Mouse (Mus musculus) liver, adult 2 months (tissue): ENCODE data around the gene Smad1. TPM values are rescaled to one million over a fixed set of nuclear protein-coding genes. Genes with fewer than 3 reads are reported as not detected.

Experiments
- DNase-seq: peaks from one replicate; pipeline ENCODE4 v3.0.0-alpha.2; 2011; ENCODE audit warnings: low read depth, low spot score; ENCODE audit errors: extremely low read depth
- H3K27ac ChIP-seq: fragments of 200-500 bp; replicated peaks from 2 replicates; pipeline ENCODE4 v1.5.1; 2012; ENCODE audit warnings: low read depth, mild to moderate bottlenecking, control low read depth, inconsistent platforms, low read length; ENCODE audit not compliant: insufficient read depth
- H3K27me3 ChIP-seq: fragments of 200-500 bp; 2 replicates; pipeline ENCODE4 v1.6.1; 2012; ENCODE audit warnings: mild to moderate bottlenecking, moderate library complexity, low read length, inconsistent platforms; ENCODE audit not compliant: control insufficient read depth, insufficient read depth
- H3K36me3 ChIP-seq: fragments of 200-500 bp; 2 replicates; pipeline ENCODE4 v1.6.1; 2012; ENCODE audit warnings: low read length, inconsistent platforms; ENCODE audit not compliant: control insufficient read depth, insufficient read depth
- H3K4me1 ChIP-seq: fragments of 200-500 bp; 2 replicates; pipeline ENCODE4 v1.6.1; 2011; ENCODE audit warnings: low read length; ENCODE audit not compliant: control insufficient read depth, insufficient read depth
- H3K4me3 ChIP-seq: fragments of 200-500 bp; 2 replicates; pipeline ENCODE4 v1.5.1; 2011; ENCODE audit warnings: low read depth, mild to moderate bottlenecking, control low read depth, low read length, moderate library complexity; ENCODE audit not compliant: insufficient read depth
- H3K79me2 ChIP-seq: fragments of 200-500 bp; 2 replicates; pipeline ENCODE4 v1.6.1; 2012; ENCODE audit warnings: inconsistent platforms, mild to moderate bottlenecking, low read length, moderate library complexity; ENCODE audit not compliant: control insufficient read depth, insufficient read depth
- H3K9ac ChIP-seq: fragments of 200-500 bp; 2 replicates; pipeline ENCODE4 v1.6.1; 2012; ENCODE audit warnings: low read depth, mild to moderate bottlenecking, control low read depth, inconsistent platforms, low read length
- CTCF ChIP-seq: fragments of 200-500 bp; IDR thresholded peaks from 2 replicates; pipeline ENCODE4 v1.5.1; 2011; ENCODE audit warnings: low read depth, low read length, control low read depth
- POLR2A ChIP-seq: fragments of 200-500 bp; IDR thresholded peaks from 2 replicates; pipeline ENCODE4 v1.6.1; 2011; ENCODE audit warnings: low read length, control low read depth; ENCODE audit not compliant: insufficient read depth; ENCODE audit errors: extremely low read depth
- whole genome bisulfite sequencing: fragments of 180-500 bp; shearing (Covaris S2); methylation state at CpG from one replicate; pipeline ENCODE4 v1.1.7; 2018; 5-methylcytosine and 5-hydroxymethylcytosine counted together
- polyA plus RNA-seq: library from polyadenylated mRNA; depleted of rRNA; stranded (reverse); fragments of >200 nt; gene quantifications from 2 replicates; pipeline ENCODE4 v1.2.3, GENCODE M21; 2012
- total RNA-seq: library from RNA; depleted of rRNA; stranded (reverse); fragments of >200 nt; gene quantifications from 2 replicates; pipeline ENCODE4 v1.2.3, GENCODE M21; 2014

Smad1 gene
- total and polyA plus RNA-seq, 2 experiments = 10.8 to 25.5 TPM

DNA sequence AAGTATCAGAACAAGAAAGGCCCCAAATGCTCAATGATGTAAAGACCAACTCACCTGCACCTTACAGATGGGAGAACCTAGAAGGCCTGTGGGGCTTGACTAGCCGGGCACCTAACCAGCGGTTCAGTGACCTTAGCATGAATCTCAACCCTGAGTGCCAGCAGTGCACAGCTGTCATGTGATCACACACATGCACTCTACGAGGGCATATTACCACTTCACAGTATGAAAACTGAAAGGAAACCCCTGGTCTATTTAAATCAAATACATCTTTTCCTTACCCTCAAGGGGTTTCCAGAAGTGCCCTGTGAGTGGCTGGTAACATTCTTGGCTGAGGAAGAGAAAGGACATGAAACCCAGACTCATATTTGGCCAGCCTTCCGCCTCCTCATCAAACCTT lies 31.4 kb downstream of the Smad1 start:
- Histone ChIP-seq H3K4me1 (peaks cover 32% of the 10 kb centered on the region), H3K27ac (no peak overlapping the region), H3K9ac (no peak overlapping the region), H3K27me3 (no peaks in the 10 kb centered on the region), H3K4me3 (no peak overlapping the region), H3K36me3 (no peaks in the 10 kb centered on the region), H3K79me2 (peaks cover 46% of the 10 kb centered on the region)
- TF ChIP-seq POLR2A = no peak
- no peak for TF ChIP-seq CTCF
- DNase-seq = peak; percentile 75
- WGBS = 26% methylated on average over 4 of the region's 4 CpGs

DNA sequence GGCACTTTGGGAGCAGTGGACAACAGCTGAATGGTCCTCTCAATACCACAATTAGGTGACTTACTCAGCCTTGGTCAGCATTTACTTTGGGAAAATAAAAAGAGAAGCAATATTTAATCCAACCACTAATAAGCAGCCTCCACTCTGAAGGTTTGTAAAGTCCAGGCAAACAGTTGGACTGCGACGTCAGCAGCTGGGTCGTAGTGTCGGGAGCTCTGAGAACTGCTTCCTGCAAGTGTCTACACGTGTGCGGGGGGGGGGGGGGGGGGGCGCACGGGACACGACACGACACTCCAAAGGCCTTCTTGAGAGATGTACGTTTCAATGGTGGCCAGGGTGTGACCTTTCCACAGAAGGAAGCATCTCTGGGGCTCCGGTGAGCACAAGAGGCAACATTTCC lies 32.0 kb downstream of the Smad1 start:
- WGBS = 19% methylated on average over 12 of the region's 12 CpGs
- Histone ChIP-seq H3K4me3 (no peak overlapping the region), H3K27me3 (no peaks in the 10 kb centered on the region), H3K27ac (no peak overlapping the region), H3K9ac (no peak overlapping the region), H3K36me3 (no peaks in the 10 kb centered on the region), H3K79me2 (peaks cover 49% of the 10 kb centered on the region), H3K4me1 (peaks cover 31% of the 10 kb centered on the region)
- TF ChIP-seq CTCF = no peak
- no peak for TF ChIP-seq POLR2A
- peak; percentile 37 for DNase-seq

DNA sequence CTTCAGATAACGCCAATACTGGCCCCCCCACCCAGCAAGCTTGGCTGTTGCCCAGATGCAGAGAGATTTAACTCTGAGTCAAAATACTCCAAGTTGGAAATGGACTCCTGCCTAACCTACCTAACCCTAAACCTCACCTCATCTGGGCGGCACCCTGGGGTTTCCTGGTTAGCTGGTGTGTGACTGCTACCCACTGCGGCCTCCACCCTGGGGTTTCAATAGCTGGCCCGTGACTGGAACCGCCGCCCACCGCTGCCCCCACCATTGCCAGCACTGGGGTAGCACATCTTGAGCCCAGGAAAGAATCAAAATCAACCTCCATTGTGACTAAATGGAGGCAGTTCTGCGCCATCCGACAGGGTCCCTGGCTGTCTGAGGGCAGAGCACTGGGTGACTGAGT lies 33.1 kb downstream of the Smad1 start:
- 89% methylated on average over 9 of the region's 9 CpGs for WGBS
- Histone ChIP-seq H3K36me3 (no peaks in the 10 kb centered on the region), H3K4me1 (peaks cover 25% of the 10 kb centered on the region), H3K27me3 (no peaks in the 10 kb centered on the region), H3K27ac (no peak overlapping the region), H3K9ac (no peak overlapping the region), H3K79me2 (peaks cover 49% of the 10 kb centered on the region), H3K4me3 (no peak overlapping the region)
- DNase-seq = no peak
- TF ChIP-seq POLR2A = no peak

DNA sequence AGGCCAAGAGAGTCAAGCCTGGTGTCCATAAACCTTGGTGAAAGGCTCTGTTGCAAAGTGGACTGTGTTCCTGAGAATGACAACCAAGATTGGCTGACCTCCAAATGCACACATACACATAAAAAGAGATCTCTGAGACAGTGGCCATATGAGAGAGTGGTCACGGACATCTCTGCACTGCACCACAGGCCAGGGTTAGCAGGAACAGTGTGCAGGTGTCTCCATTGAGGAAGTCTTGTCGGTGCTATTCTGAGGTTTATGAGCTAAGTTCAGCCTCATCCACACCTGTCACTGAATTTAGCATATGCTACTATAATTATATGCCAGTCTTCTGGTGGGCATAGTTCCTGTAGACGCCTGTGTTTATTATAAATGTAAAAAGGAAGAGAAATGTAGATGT lies 33.6 kb downstream of the Smad1 start:
- peak; percentile 49 for DNase-seq
- Histone ChIP-seq H3K36me3 (no peaks in the 10 kb centered on the region), H3K4me3 (no peak overlapping the region), H3K9ac (no peak overlapping the region), H3K27me3 (no peaks in the 10 kb centered on the region), H3K4me1 (peaks cover 22% of the 10 kb centered on the region), H3K79me2 (peaks cover 49% of the 10 kb centered on the region), H3K27ac (no peak overlapping the region)
- WGBS = 81% methylated on average over 3 of the region's 3 CpGs
- TF ChIP-seq CTCF (no peak), POLR2A (no peak)

DNA sequence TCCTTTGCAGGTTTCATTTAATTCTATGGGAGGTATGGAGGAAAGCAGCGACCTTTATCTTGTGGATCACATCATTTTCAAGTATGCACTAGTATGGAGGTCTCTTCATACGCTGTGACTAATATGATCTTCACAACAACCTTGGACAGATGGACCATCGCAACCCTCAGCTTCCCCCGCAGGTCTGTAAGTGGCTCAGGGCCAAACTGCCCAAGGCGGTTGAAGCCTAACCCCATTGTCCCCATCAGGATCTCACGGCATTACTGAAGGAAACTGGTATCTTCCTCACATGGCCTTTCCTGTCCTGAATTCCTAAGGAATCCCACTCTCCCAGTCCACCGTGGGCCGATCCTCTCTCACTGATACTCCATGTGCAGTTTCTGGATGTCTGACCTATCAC lies 34.5 kb downstream of the Smad1 start:
- DNase-seq = no peak
- Histone ChIP-seq H3K9ac (no peak overlapping the region), H3K4me3 (no peak overlapping the region), H3K36me3 (no peaks in the 10 kb centered on the region), H3K27me3 (no peaks in the 10 kb centered on the region), H3K79me2 (peaks cover 41% of the 10 kb centered on the region), H3K4me1 (peaks cover 17% of the 10 kb centered on the region), H3K27ac (no peak overlapping the region)
- WGBS = 88% methylated on average over 8 of the region's 8 CpGs
- TF ChIP-seq POLR2A = no peak
- TF ChIP-seq CTCF = no peak

DNA sequence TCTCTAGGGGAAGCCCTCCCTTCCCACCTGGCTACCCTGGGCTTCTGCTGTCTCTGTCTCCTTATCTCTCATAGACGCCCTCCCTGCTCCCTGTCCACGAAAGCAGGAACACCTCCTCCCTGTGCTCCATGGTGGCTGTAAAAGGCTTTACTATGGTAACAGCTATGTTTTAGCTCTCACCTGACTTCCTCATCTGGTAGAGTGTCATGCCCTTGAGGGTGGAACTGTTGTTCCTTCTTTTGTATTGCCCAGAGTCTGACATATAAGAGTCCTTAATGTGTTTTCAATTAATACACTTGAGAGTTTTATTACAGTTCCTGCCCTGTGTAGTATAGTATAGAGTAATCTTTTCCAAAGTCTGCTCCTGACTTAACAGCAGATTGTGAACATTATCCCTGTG lies 36.9 kb downstream of the Smad1 start:
- H3K27me3 ChIP-seq = no peaks in the 10 kb centered on the region
- WGBS = 67% methylated on average over 2 of the region's 2 CpGs
- DNase-seq = no peak
- peaks cover 36% of the 10 kb centered on the region for H3K79me2 ChIP-seq
- H3K27ac ChIP-seq = no peak overlapping the region
- H3K4me1 ChIP-seq = peaks cover 9% of the 10 kb centered on the region
- H3K9ac ChIP-seq = no peak overlapping the region
- TF ChIP-seq POLR2A = no peak
- no peak for TF ChIP-seq CTCF
- H3K4me3 ChIP-seq = no peak overlapping the region
- H3K36me3 ChIP-seq = peaks cover 5% of the 10 kb centered on the region
